ENCODE assay signal across 17 mouse cellular contexts in genomic region chr6:144286122-144286521, GRCm38 (mm10).
DNase-seq lines count a peak whose midpoint lies in the region; ATAC-seq lines count a peak whose summit lies in the region.
"Had no signal": no experiment of that assay in that cellular context is flagged by ENCODE, and none has a peak within 500 bp of the region (broad histone marks: within the 10 kb centered on the region; RNA-seq: fewer than 3 reads in every experiment).

No protein-coding gene starts in this region.

- 66% methylated on average over 4 of the region's 4 CpGs for WGBS in forebrain, embryonic 16.5 days
- WGBS in midbrain, embryonic 13.5 days = 83% methylated on average over 4 of the region's 4 CpGs

- H3K4me2 ChIP-seq in forebrain, embryonic 16.5 days (ENCODE audit: low read length) = no peak overlapping the region
- H3K4me2 ChIP-seq in midbrain, embryonic 13.5 days (replicated peaks) = no peak overlapping the region
- H3K4me2 ChIP-seq: hindbrain, embryonic 12.5 days; kidney, embryonic 15.5 days; liver, embryonic 12.5 days; lung, embryonic 14.5 days; midbrain, embryonic 15.5 days had no signal

- H3K4me3 ChIP-seq in forebrain, embryonic 16.5 days (replicated peaks; ENCODE audit: low read length) = no peak overlapping the region
- no peak overlapping the region for H3K4me3 ChIP-seq in midbrain, embryonic 13.5 days (replicated peaks)
- H3K4me3 ChIP-seq: hindbrain, embryonic 12.5 days; kidney, embryonic 15.5 days; liver, embryonic 12.5 days; midbrain, embryonic 15.5 days had no signal

- intact Hi-C loops in left cerebral cortex, postnatal 4 days (cut with DNase I) = no loop called here
- intact Hi-C loops in left cerebral cortex, postnatal 36 days (cut with DNase I) = no loop called here

- H3K27ac ChIP-seq in forebrain, embryonic 16.5 days (ENCODE audit: low read length) = peak overlapping the region; percentile 8; the same call in 1 of the 2 replicates
- H3K27ac ChIP-seq in midbrain, embryonic 13.5 days = no peak overlapping the region
- H3K27ac ChIP-seq: hindbrain, embryonic 12.5 days; kidney, embryonic 15.5 days; liver, embryonic 12.5 days; midbrain, embryonic 15.5 days had no signal

- no peaks in the 10 kb centered on the region for H3K9me3 ChIP-seq in forebrain, embryonic 16.5 days (ENCODE audit: control insufficient read depth, low read length)
- no peaks in the 10 kb centered on the region for H3K9me3 ChIP-seq in midbrain, embryonic 13.5 days
- H3K9me3 ChIP-seq: hindbrain, embryonic 12.5 days; kidney, embryonic 15.5 days; liver, embryonic 12.5 days; midbrain, embryonic 15.5 days had no signal

- no peak for ATAC-seq in cerebellum, adult (ENCODE audit: insufficient number of reproducible peaks, low FRiP score, low TSS enrichment)
- ATAC-seq in forebrain, embryonic 16.5 days = peak; percentile 59
- ATAC-seq in midbrain, embryonic 13.5 days = no peak
- ATAC-seq: liver, embryonic 12.5 days; midbrain, embryonic 15.5 days had no signal

- peaks cover 7% of the 10 kb centered on the region for H3K4me1 ChIP-seq in forebrain, embryonic 16.5 days (replicated peaks; ENCODE audit: control insufficient read depth, insufficient read depth, low read length)
- 0 out of 2 replicates have a peak, but pooled peaks cover 3% of the 10 kb centered on the region for H3K4me1 ChIP-seq in midbrain, embryonic 13.5 days (replicated peaks)
- H3K4me1 ChIP-seq: kidney, embryonic 15.5 days; liver, embryonic 12.5 days had no signal

- no peaks in the 10 kb centered on the region for H3K36me3 ChIP-seq in forebrain, embryonic 16.5 days (ENCODE audit: control insufficient read depth, insufficient read depth)
- H3K36me3 ChIP-seq in midbrain, embryonic 13.5 days = no peaks in the 10 kb centered on the region
- H3K36me3 ChIP-seq: G1E; hindbrain, embryonic 12.5 days; kidney, embryonic 15.5 days; liver, embryonic 12.5 days; midbrain, embryonic 15.5 days had no signal

- H3K27me3 ChIP-seq in forebrain, embryonic 16.5 days (replicated peaks; ENCODE audit: control insufficient read depth, insufficient read depth, low read length) = no peaks in the 10 kb centered on the region
- 0 out of 2 replicates have a peak, but pooled peaks cover 2% of the 10 kb centered on the region for H3K27me3 ChIP-seq in midbrain, embryonic 13.5 days
- H3K27me3 ChIP-seq: hindbrain, embryonic 12.5 days; kidney, embryonic 15.5 days; liver, embryonic 12.5 days; midbrain, embryonic 15.5 days had no signal

- peak; percentile 16 to 17 for DNase-seq in cerebellum, postnatal 36 days
- DNase-seq in left cerebral cortex, postnatal 4 days = peak; percentile 61
- no peak for DNase-seq in left cerebral cortex, postnatal 36 days (ENCODE audit: low spot score in 2 of 2)
- DNase-seq in adipocyte (ENCODE audit: low spot score) = peak; percentile 97
- DNase-seq: cerebellum, adult 9-10 months; gastrocnemius, postnatal 14 days; layer of hippocampus, postnatal 36 days; lung, embryonic 14.5 days; retina, postnatal 1 day had no signal

- no peak overlapping the region for H3K9ac ChIP-seq in forebrain, embryonic 16.5 days (replicated peaks; ENCODE audit: low read depth, low read length)
- no peak overlapping the region for H3K9ac ChIP-seq in midbrain, embryonic 13.5 days (replicated peaks)
- H3K9ac ChIP-seq: hindbrain, embryonic 12.5 days; kidney, embryonic 15.5 days; liver, embryonic 12.5 days; lung, embryonic 14.5 days; midbrain, embryonic 15.5 days had no signal

Comparison
In these comparisons a context has a peak if more than half of its experiments do, and no peak if none do; other contexts are left out.
1. DNase-seq: peak in cerebellum, postnatal 36 days (2 of 2), left cerebral cortex, postnatal 4 days (single experiment) and adipocyte (single experiment); none in left cerebral cortex, postnatal 36 days (0 of 2).